Mouse (Mus musculus): ENCODE data around the gene Paxx. TPM values are rescaled to one million over a fixed set of nuclear protein-coding genes. Genes with fewer than 3 reads are reported as not detected.

Paxx gene
- polyA plus RNA-seq, 1 experiment, result 137 TPM

DNA sequence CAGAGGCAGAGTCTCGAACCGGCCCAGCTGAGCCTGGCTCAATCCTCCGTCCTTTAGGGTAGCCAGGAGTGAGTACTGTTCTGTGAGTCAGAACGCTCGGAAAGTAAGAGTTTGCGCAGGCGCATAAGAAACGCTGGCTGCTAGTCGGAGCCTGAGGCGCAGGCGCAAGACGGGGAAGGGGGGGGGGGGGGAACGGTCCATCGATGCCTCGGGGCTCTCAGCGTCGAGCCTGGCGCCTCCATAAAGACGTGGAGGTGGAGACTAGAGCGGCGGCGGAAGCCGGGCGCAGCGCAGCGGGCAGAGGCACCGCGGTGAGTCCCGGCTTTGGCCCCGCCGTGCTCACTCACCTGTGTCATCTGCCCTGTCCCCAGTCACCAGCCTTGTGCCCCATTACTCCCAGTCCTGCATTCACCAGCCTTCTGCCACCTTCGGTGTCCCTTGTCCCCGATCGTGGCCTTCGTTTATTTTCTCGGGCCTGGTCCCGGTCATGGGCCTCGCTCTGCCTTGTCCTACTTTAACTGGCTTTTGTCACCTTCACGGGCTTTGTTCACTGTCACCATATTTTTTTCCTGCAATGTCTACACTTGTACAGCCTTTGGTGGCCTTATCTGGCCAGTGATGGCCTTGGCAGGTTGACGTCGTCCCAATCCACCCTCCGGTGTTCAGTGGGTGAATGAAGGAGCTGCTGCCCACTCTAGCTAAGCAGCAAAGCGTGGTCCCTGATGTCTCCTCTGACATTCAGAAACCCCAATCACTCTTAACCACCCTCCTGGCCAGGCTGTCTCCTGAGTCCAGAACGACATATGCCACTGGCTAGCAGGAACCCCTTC lies 39.9 kb upstream of the Paxx start, which contains the start of gene Fbxw5:
Gene Fbxw5 (plus strand): TSS at position 175 of the 830 bp plus-strand sequence.
- TF ChIP-seq CTCF (IDR thresholded peaks at IDR 0.05; ENCODE audit: extremely low read depth, insufficient read depth, low read length), result no peak
- TF ChIP-seq POLR2A (IDR thresholded peaks at IDR 0.05; ENCODE audit: extremely low read depth, insufficient read depth, low read length), result peak; percentile 78

DNA sequence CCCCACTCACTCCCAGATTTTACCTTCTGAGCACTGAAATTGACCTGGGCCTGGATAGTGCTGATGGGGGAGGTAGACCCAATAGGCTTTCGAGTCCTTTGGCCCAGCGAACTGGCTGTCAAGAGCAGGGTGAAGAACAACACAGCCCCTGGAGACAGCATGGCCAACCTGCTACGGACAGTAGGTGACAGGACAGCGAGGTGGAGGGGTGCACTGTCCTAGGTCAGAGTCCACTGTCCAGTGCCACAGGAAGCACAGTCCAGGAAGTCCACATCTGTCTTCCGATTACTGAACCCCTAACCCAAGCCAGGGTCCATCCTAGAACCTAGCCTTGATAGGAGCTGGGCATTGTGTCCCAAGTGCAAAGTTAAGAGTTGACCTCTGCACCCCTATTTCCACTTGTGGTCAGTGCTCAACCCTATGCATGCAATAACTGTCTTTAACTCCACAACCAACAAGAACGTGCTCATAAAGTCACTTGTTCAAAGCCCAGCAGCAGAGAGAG lies 39.2 kb upstream of the Paxx start:
- Histone ChIP-seq H3K4me3 (ENCODE audit: insufficient read depth, low read length) (peak overlapping the region; percentile 92), H3K4me1 (ENCODE audit: control insufficient read depth, insufficient read depth, low read length) (no peaks in the 10 kb centered on the region; the same call in 1 of the 2 replicates), H3K27ac (ENCODE audit: insufficient read depth, low read length) (no peak overlapping the region)
- no peak for TF ChIP-seq CTCF (IDR thresholded peaks at IDR 0.05; ENCODE audit: extremely low read depth, insufficient read depth, low read length)
- TF ChIP-seq POLR2A (IDR thresholded peaks at IDR 0.05; ENCODE audit: extremely low read depth, insufficient read depth, low read length), result no peak

More for the DNA sequence above, 39.9 kb upstream of the Paxx start, which contains the start of gene Fbxw5:
- Histone ChIP-seq H3K27ac (ENCODE audit: insufficient read depth, low read length) (peak within 1 kb of the TSS; percentile 68), H3K4me1 (ENCODE audit: control insufficient read depth, insufficient read depth, low read length) (no peaks in the 10 kb centered on the region; the same call in 1 of the 2 replicates), H3K4me3 (ENCODE audit: insufficient read depth, low read length) (peak within 1 kb of the TSS; percentile 92)

DNA sequence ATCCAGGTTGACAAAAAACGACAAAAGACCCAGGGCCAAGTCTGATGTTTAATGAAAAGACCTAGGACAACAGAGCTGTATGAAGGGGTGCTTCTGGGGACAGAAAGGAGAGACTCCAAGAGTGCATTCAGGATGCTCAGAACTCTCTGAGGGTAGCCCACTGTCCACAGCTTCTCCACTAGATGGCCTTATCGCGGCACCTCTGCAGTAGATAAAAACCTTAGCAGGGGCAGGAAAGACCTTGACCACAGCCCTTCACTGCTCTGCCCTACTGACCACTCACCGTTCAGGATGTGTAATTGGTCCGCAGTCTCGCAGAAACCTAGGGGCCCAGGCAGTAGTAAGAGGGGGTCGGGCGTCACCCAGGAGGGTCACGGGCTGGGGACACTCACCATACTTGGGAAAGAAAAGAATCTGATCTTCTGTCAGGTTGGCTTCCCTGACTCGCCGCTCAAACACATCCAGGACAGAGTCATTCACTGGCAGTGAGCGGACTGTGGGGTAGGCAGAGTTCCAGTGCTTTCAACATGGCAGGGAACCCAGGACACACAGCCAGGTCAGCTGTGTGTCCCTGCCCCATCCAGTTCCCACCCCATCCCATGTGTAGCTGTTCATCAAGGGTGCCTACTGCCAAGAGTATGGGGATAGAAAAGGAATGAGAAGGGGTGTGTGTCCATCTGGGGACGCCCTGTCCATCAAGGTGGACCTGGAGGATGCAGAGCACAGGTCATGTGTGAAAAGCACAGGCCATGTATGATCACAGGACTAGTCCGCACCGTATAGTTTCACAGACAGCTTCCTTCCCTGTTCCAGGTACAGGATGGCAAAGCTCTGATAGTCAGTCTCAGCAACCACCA lies 38.0 kb upstream of the Paxx start:
- TF ChIP-seq POLR2A (IDR thresholded peaks at IDR 0.05; ENCODE audit: extremely low read depth, insufficient read depth, low read length) (no peak), CTCF (IDR thresholded peaks at IDR 0.05; ENCODE audit: extremely low read depth, insufficient read depth, low read length) (no peak)
- Histone ChIP-seq H3K4me3 (ENCODE audit: insufficient read depth, low read length) (no peak overlapping the region), H3K4me1 (ENCODE audit: control insufficient read depth, insufficient read depth, low read length) (no peaks in the 10 kb centered on the region; the same call in 1 of the 2 replicates), H3K27ac (ENCODE audit: insufficient read depth, low read length) (no peak overlapping the region)

DNA sequence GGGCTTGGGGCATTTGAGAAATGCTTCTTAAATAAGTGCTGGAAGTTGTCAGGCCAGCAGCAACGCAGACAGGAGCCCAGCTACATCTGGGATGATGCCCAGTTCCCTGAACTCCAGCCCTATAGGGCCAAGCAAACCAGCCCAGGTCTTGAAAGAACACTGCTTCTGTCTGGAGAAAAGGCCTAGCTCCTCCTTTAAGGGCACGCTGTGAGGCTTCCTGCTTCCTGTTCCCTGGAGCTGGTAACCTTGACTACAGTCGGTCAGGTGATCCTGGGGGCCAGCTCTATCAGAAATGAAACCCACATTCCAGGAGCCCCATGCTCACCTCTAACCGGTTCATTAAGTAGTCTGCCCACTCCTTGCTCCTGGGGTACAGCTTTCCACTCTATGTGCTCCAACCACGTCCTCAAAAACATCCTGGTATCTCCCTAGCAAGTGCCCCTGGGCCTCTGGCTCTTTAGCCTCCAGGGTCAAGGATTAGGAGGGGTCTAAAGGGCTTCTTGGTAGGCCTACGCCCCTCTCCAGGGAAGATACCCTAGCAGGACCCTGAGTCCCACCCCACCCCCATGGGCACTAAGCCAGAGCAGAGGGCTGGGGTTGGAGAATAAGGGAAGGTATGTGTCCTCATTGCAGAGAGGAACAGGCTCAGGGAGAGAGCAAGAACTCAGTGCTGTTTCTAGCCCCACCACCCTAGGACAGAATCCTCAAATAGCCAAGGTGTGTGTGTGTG lies 37.1 kb upstream of the Paxx start:
- 0 out of 2 replicates have a peak overlapping the region, but pooled peaks have one; percentile 21 for H3K27ac ChIP-seq (ENCODE audit: insufficient read depth, low read length)
- TF ChIP-seq POLR2A (IDR thresholded peaks at IDR 0.05; ENCODE audit: extremely low read depth, insufficient read depth, low read length) (no peak), CTCF (IDR thresholded peaks at IDR 0.05; ENCODE audit: extremely low read depth, insufficient read depth, low read length) (no peak)
- H3K4me3 ChIP-seq (ENCODE audit: insufficient read depth, low read length), result no peak overlapping the region

DNA sequence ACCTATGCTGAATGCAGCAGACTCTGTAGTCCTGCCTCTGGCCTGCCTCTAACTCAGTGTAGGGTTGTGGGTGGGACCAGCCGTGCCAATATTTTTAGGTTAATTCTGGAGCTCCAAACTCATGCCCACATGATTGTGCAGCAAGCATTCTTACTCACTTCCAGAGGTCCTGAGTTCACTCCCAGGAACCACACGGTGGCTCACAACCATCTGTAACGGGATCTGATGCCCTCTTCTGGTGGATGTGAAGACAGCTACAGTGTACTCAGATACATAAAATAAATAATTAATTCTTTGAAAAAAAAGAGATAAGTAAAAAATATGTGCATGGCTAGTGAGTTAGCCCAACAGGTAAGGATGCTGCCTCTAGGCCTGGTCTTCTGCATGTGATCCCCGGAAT lies 35.6 kb upstream of the Paxx start:
- no peak overlapping the region for H3K27ac ChIP-seq (ENCODE audit: insufficient read depth, low read length)
- no peak for TF ChIP-seq POLR2A (IDR thresholded peaks at IDR 0.05; ENCODE audit: extremely low read depth, insufficient read depth, low read length)
- peak; percentile 51 for TF ChIP-seq CTCF (IDR thresholded peaks at IDR 0.05; ENCODE audit: extremely low read depth, insufficient read depth, low read length)
- no peaks in the 10 kb centered on the region; the same call in 1 of the 2 replicates for H3K4me1 ChIP-seq (ENCODE audit: control insufficient read depth, insufficient read depth, low read length)

More for the DNA sequence above, 37.1 kb upstream of the Paxx start:
- no peaks in the 10 kb centered on the region; the same call in 1 of the 2 replicates for H3K4me1 ChIP-seq (ENCODE audit: control insufficient read depth, insufficient read depth, low read length)

DNA sequence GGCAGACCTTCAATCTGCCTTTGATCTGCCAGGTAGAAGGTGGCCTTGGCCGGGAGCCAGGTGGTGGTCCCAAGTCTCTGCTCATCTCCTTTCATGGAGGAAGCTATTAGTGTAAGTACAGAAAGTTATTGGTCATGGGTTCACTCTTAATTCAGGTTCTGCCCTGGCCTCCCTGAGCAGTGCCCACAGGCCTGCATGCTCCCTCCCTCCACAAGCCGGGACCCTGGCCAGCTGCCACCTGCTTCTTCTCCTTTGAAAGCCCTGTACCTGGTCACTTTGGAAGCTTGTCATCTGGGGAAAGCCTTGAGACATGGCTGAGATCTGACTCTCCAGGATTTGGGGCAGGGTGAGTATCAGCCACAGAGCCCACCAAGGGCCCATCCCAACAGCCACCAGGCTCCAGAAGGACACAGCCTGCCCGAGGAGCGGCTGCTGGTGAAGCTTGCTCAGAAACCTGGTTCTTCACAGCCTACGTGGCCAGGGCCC lies 32.6 kb upstream of the Paxx start, which contains the start of gene Lcn12:
Gene Lcn12 (minus strand): TSS at position 436 of the 486 bp plus-strand sequence.
- no peak within 1 kb of the TSS for H3K27ac ChIP-seq (ENCODE audit: insufficient read depth, low read length)
- no peaks in the 10 kb centered on the region for H3K4me1 ChIP-seq (ENCODE audit: control insufficient read depth, insufficient read depth, low read length)
- no peak for TF ChIP-seq CTCF (IDR thresholded peaks at IDR 0.05; ENCODE audit: extremely low read depth, insufficient read depth, low read length)
- TF ChIP-seq POLR2A (IDR thresholded peaks at IDR 0.05; ENCODE audit: extremely low read depth, insufficient read depth, low read length), result no peak
- H3K4me3 ChIP-seq (ENCODE audit: insufficient read depth, low read length), result no peak within 1 kb of the TSS

More for the DNA sequence above, 35.6 kb upstream of the Paxx start:
- H3K4me3 ChIP-seq (ENCODE audit: insufficient read depth, low read length), result no peak overlapping the region

DNA sequence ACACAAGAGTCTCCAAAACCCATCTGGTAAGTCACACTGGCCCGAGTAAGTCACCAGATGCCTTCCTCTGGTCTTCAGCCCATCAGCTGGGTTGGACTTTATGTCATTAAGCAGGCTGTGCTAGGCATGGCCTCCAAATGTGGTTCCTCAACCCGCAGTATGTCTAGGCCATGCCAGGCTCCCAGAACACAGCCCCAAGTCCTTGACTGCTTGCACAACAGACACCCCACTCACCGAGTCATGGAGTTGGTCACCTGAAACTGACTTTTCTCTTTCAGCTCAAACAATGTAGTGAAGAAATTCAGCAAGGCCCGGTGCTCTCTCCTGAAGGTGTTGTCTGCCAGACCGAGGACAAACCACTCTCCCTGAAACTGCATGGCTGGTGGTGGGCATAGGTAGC lies 32.1 kb upstream of the Paxx start:
- TF ChIP-seq POLR2A (IDR thresholded peaks at IDR 0.05; ENCODE audit: extremely low read depth, insufficient read depth, low read length), result no peak
- no peak for TF ChIP-seq CTCF (IDR thresholded peaks at IDR 0.05; ENCODE audit: extremely low read depth, insufficient read depth, low read length)
- Histone ChIP-seq H3K27ac (ENCODE audit: insufficient read depth, low read length) (no peak overlapping the region), H3K4me1 (ENCODE audit: control insufficient read depth, insufficient read depth, low read length) (no peaks in the 10 kb centered on the region), H3K4me3 (ENCODE audit: insufficient read depth, low read length) (no peak overlapping the region)

DNA sequence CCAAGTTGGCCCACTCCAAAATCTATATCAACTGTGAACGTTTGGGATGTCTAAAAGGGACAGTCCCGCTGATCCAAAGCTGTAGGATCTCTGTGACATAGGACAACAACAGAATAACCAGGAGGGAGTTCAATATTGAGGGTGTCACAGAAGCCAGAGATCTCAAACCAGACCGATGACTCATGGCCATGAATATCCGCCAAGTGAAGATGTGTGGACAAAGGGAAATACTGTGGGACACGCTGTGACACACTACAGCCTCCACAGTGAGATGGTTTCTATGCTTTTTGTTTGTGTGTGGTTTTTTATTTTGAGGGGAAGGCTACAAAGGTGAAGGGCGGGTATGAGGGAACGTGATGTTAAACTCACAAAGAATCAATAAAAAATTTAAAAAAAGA lies 27.8 kb upstream of the Paxx start:
- Histone ChIP-seq H3K27ac (ENCODE audit: insufficient read depth, low read length) (no peak overlapping the region), H3K4me1 (ENCODE audit: control insufficient read depth, insufficient read depth, low read length) (no peaks in the 10 kb centered on the region), H3K4me3 (ENCODE audit: insufficient read depth, low read length) (no peak overlapping the region)
- TF ChIP-seq POLR2A (IDR thresholded peaks at IDR 0.05; ENCODE audit: extremely low read depth, insufficient read depth, low read length), result no peak
- TF ChIP-seq CTCF (IDR thresholded peaks at IDR 0.05; ENCODE audit: extremely low read depth, insufficient read depth, low read length), result no peak
